Mouse (Mus musculus) thymus, adult 2 months (tissue): ENCODE results near the gene Hes2. TPM values are rescaled to one million over a fixed set of nuclear protein-coding genes. Genes with fewer than 3 reads are reported as not detected.

Source experiments
- DNase-seq: peaks from one replicate; pipeline ENCODE4 v3.0.0; 2021
- H3K27ac ChIP-seq: fragments of 200-500 bp; 2 replicates; pipeline ENCODE4 v1.5.1; 2012; ENCODE audit warnings: low read length, control low read depth; ENCODE audit not compliant: control insufficient read depth, insufficient read depth
- H3K27me3 ChIP-seq: fragments of 200-500 bp; 2 replicates; pipeline ENCODE4 v1.6.1; 2012; ENCODE audit warnings: mild to moderate bottlenecking, low read length, moderate library complexity, mixed read lengths; ENCODE audit not compliant: control insufficient read depth, insufficient read depth
- H3K36me3 ChIP-seq: fragments of 200-500 bp; 2 replicates; pipeline ENCODE4 v1.6.1; 2012; ENCODE audit warnings: mild to moderate bottlenecking, low read length, moderate library complexity; ENCODE audit not compliant: control insufficient read depth, insufficient read depth
- H3K4me1 ChIP-seq: fragments of 200-500 bp; replicated peaks from 2 replicates; pipeline ENCODE4 v1.6.1; 2012; ENCODE audit warnings: low read length; ENCODE audit not compliant: control insufficient read depth, insufficient read depth
- H3K4me3 ChIP-seq: fragments of 200-500 bp; 2 replicates; pipeline ENCODE4 v1.5.1; 2012; ENCODE audit warnings: mild to moderate bottlenecking, low read length, control low read depth, moderate library complexity; ENCODE audit not compliant: control insufficient read depth, insufficient read depth
- CTCF ChIP-seq: fragments of 200-500 bp; IDR thresholded peaks from 2 replicates; pipeline ENCODE4 v1.5.1; 2012; ENCODE audit warnings: mild to moderate bottlenecking, control low read depth, low read length, moderate library complexity, borderline replicate concordance; ENCODE audit not compliant: control insufficient read depth, poor library complexity, insufficient read depth; ENCODE audit errors: extremely low read depth
- POLR2A ChIP-seq: fragments of 200-500 bp; IDR thresholded peaks from 2 replicates; pipeline ENCODE4 v1.6.1; 2012; ENCODE audit warnings: mild to moderate bottlenecking, low read length, control low read depth, moderate library complexity; ENCODE audit not compliant: control insufficient read depth, poor library complexity, insufficient read depth; ENCODE audit errors: extremely low read depth
- WGBS: fragments of 180-500 bp; shearing (Covaris S2); methylation state at CpG from one replicate; pipeline ENCODE4 v1.1.7; 2018; 5-methylcytosine and 5-hydroxymethylcytosine counted together
- polyA plus RNA-seq: library from polyadenylated mRNA; depleted of rRNA; stranded (reverse); fragments of >200 nt; gene quantifications from 2 replicates; pipeline ENCODE4 v1.2.3, GENCODE M21; 2012

Gene Hes2
- polyA plus RNA-seq, 1 experiment: 0.07 TPM

GRCm38 (mm10) chr4:152178916-152179705 is 20.4 kb downstream of the Hes2 start:
- peak; percentile 62 for DNase-seq
- no peaks in the 10 kb centered on the region for H3K27me3 ChIP-seq
- peak overlapping the region; percentile 59 for H3K4me3 ChIP-seq
- no peak for TF ChIP-seq CTCF
- TF ChIP-seq POLR2A: no peak
- no peak overlapping the region; the same call in 1 of the 2 replicates for H3K27ac ChIP-seq
- H3K36me3 ChIP-seq: no peaks in the 10 kb centered on the region
- 7% methylated on average over 16 of the region's 16 CpGs for WGBS
- H3K4me1 ChIP-seq: peaks cover 34% of the 10 kb centered on the region

- Histone ChIP-seq H3K27ac (no peak overlapping the region), H3K4me3 (no peak overlapping the region), H3K36me3 (no peaks in the 10 kb centered on the region), H3K27me3 (no peaks in the 10 kb centered on the region), H3K4me1 (peaks cover 38% of the 10 kb centered on the region)
- DNase-seq: no peak
- TF ChIP-seq CTCF (no peak), POLR2A (no peak)
- 80% methylated on average over 16 of the region's 16 CpGs for WGBS
Observed at GRCm38 (mm10) chr4:152179946-152180660, 21.4 kb downstream of the Hes2 start.

GRCm38 (mm10) chr4:152182205-152182604 is 23.5 kb downstream of the Hes2 start:
- no peak for TF ChIP-seq CTCF
- TF ChIP-seq POLR2A: no peak
- DNase-seq: no peak
- Histone ChIP-seq H3K27me3 (no peaks in the 10 kb centered on the region), H3K4me3 (no peak overlapping the region), H3K4me1 (peaks cover 47% of the 10 kb centered on the region), H3K36me3 (no peaks in the 10 kb centered on the region), H3K27ac (no peak overlapping the region)
- WGBS: 95% methylated on average over 10 of the region's 10 CpGs

GRCm38 (mm10) chr4:152184353-152185035 is 25.8 kb downstream of the Hes2 start:
- H3K27ac ChIP-seq: no peak overlapping the region
- WGBS: 73% methylated on average over 7 of the region's 7 CpGs
- no peak for TF ChIP-seq CTCF
- no peak for TF ChIP-seq POLR2A
- H3K36me3 ChIP-seq: no peaks in the 10 kb centered on the region
- no peaks in the 10 kb centered on the region for H3K27me3 ChIP-seq
- H3K4me3 ChIP-seq: no peak overlapping the region
- peaks cover 48% of the 10 kb centered on the region for H3K4me1 ChIP-seq
- no peak for DNase-seq

GRCm38 (mm10) chr4:152185137-152185509 is 26.5 kb downstream of the Hes2 start:
- Histone ChIP-seq H3K4me3 (no peak overlapping the region), H3K27ac (no peak overlapping the region; the same call in 1 of the 2 replicates), H3K4me1 (peaks cover 48% of the 10 kb centered on the region), H3K36me3 (no peaks in the 10 kb centered on the region), H3K27me3 (no peaks in the 10 kb centered on the region)
- DNase-seq: no peak
- 55% methylated on average over 3 of the region's 3 CpGs for WGBS
- no peak for TF ChIP-seq CTCF
- no peak for TF ChIP-seq POLR2A

- H3K4me3 ChIP-seq: no peak overlapping the region
- no peak overlapping the region; the same call in 1 of the 2 replicates for H3K27ac ChIP-seq
- peaks cover 48% of the 10 kb centered on the region for H3K4me1 ChIP-seq
- WGBS: 41% methylated on average over 19 of the region's 19 CpGs
- H3K36me3 ChIP-seq: no peaks in the 10 kb centered on the region
- TF ChIP-seq POLR2A (no peak), CTCF (no peak)
- no peaks in the 10 kb centered on the region for H3K27me3 ChIP-seq
- DNase-seq: no peak
Observed at GRCm38 (mm10) chr4:152185510-152186204, 27.0 kb downstream of the Hes2 start.
